ENCODE assay signal across 8 mouse cellular contexts in genomic region chr8:70476333-70477268, GRCm38 (mm10). TPM values are rescaled to one million over a fixed set of nuclear protein-coding genes. Genes with fewer than 3 reads are reported as not detected.
DNase-seq lines count a peak whose midpoint lies in the region; ATAC-seq and TF ChIP-seq lines count a peak whose summit lies in the region.

Gene Klhl26 (minus strand): TSS chr8:70476968.

- peak; percentile 83 for DNase-seq in Patski (ENCODE audit: low read depth, low spot score)
- DNase-seq in cerebellum, postnatal 14 days, result peak; percentile 96
- peak; percentile 83 to 90 for DNase-seq in frontal cortex, postnatal 14 days (ENCODE audit: low spot score in 2 of 2)
- DNase-seq in layer of hippocampus, postnatal 25 days (ENCODE audit: extremely low spot score in 1 of 2, low spot score in 1 of 2), result peak; percentile 68 to 74
- peak; percentile 97 for DNase-seq in lung, postnatal 25 days (ENCODE audit: low spot score)
- DNase-seq in retina, embryonic 14.5 days (ENCODE audit: low spot score), result peak; percentile 95
- DNase-seq in thymus, postnatal 4 days, result peak; percentile 97

- peak within 1 kb of the TSS; percentile 49 for H3K27ac ChIP-seq in hindbrain, embryonic 13.5 days

- H3K27me3 ChIP-seq in Patski, result no peaks in the 10 kb centered on the region
- H3K27me3 ChIP-seq in hindbrain, embryonic 13.5 days, result peaks cover 31% of the 10 kb centered on the region

- TF ChIP-seq CTCF in Patski (IDR thresholded peaks at IDR 0.05), result no peak

- H3K4me1 ChIP-seq in hindbrain, embryonic 13.5 days (replicated peaks), result peaks cover 32% of the 10 kb centered on the region

- CTCF ChIA-PET in Patski (lab: Charles Lee), result no interaction called here

- H3K9ac ChIP-seq in hindbrain, embryonic 13.5 days, result peak within 1 kb of the TSS; percentile 84

- in situ Hi-C loops in Patski (cut with MboI; ENCODE audit: low pct_unique_long_range_greater_than_20kb), result no loop called here

- H3K4me3 ChIP-seq in hindbrain, embryonic 13.5 days, result peak within 1 kb of the TSS; percentile 64

- no peaks in the 10 kb centered on the region for H3K9me3 ChIP-seq in hindbrain, embryonic 13.5 days

- ATAC-seq in Patski, result peak; percentile 90
- ATAC-seq in hindbrain, embryonic 13.5 days (ENCODE audit: low FRiP score), result peak; percentile 89

- H3K4me2 ChIP-seq in hindbrain, embryonic 13.5 days, result peak within 1 kb of the TSS; percentile 75

- under 1% methylated on average over 53 of the region's 53 CpGs for WGBS in hindbrain, embryonic 13.5 days

- no peaks in the 10 kb centered on the region for H3K36me3 ChIP-seq in hindbrain, embryonic 13.5 days

- POLR2A ChIA-PET in Patski (lab: Charles Lee), result no interaction called here

RNA-seq across cellular contexts. Expression of gene Klhl26, which starts in this region (rescaled TPM):
- 27.5 TPM for polyA plus RNA-seq in Patski (2021)
- polyA plus RNA-seq in hindbrain, embryonic 13.5 days (2015; fragmentation: Nextera tagmentation; extraction: Ambion mirVana), result 24.3 and 25.8 TPM in 2 replicates
- 10 to 100 TPM; 54.1 to 60.7 TPM for total RNA-seq in layer of hippocampus, postnatal 25 days (2021)

Comparison
In these comparisons a context has a peak if more than half of its experiments do, and no peak if none do; other contexts are left out.
1. Peak in every context shown above with its lines: DNase-seq, ATAC-seq, H3K4me3 ChIP-seq and H3K27ac ChIP-seq.